Mouse (Mus musculus): ENCODE results near the gene Camk2d.

DNA sequence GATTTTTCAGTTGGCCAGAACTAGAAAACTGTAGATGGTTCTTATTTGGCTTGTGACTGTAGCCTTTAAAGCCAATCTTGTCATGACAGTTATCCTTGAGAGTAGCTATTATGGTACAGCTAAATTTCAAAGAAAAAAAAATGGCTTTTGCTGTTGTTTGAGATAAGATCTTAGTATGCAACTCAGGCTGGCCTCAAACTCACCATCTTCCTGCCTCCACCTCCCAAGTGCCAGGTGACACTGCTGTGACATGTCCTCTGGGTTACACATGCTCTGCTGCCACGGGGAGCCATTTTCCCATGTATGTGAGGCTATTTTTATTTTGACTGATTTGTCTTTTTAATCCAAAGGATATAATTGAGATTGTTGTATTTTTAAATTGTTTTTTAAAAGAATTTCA, 69.8 kb downstream of the Camk2d start:
- TF ChIP-seq ZC3H11A (IDR thresholded peaks at IDR 0.05; ENCODE audit: low read depth, low read length): no peak
- TF ChIP-seq SMC3 (IDR thresholded peaks at IDR 0.05; ENCODE audit: low read depth, low read length): no peak
- no peak for TF ChIP-seq JUND (conservative IDR thresholded peaks at IDR 0.05; ENCODE audit: low read depth, low read length)
- no peak for TF ChIP-seq POLR2A (IDR thresholded peaks at IDR 0.05; ENCODE audit: low read depth, low read length)
- no peak for TF ChIP-seq EP300 (IDR thresholded peaks at IDR 0.05; ENCODE audit: low read length)
- TF ChIP-seq CTCF (conservative IDR thresholded peaks at IDR 0.05 in 1 of 2, IDR thresholded peaks at IDR 0.05 in 1 of 2; ENCODE audit: low read depth in 2 of 2, low read length in 2 of 2): no peak
- no peak for TF ChIP-seq CHD2 (IDR thresholded peaks at IDR 0.05; ENCODE audit: low read length)

Data from CH12.LX (cell line).